Mouse (Mus musculus) C2C12 (cell line): ENCODE results near the gene Rhobtb1.

Source experiments
- CTCF ChIP-seq: IDR thresholded peaks from one replicate; pipeline ENCODE4 v1.5.1; 2011; ENCODE audit not compliant: control insufficient read depth, insufficient read depth, insufficient read length
- MAX ChIP-seq: IDR thresholded peaks from one replicate; pipeline ENCODE4 v1.6.1; 2011; ENCODE audit warnings: mild to moderate bottlenecking, control low read depth
- MYOD1 ChIP-seq: IDR thresholded peaks from one replicate; pipeline ENCODE4 v1.6.1; 2011; ENCODE audit warnings: low read depth; ENCODE audit not compliant: control insufficient read depth, insufficient read length
- MYOG ChIP-seq: IDR thresholded peaks from one replicate; pipeline ENCODE4 v1.6.1; 2011; ENCODE audit not compliant: control insufficient read depth, insufficient read length; ENCODE audit errors: extremely low read depth
- USF1 ChIP-seq: IDR thresholded peaks from one replicate; pipeline ENCODE4 v1.6.1; 2011; ENCODE audit warnings: low read depth, mild to moderate bottlenecking, control low read depth, moderate library complexity

DNA sequence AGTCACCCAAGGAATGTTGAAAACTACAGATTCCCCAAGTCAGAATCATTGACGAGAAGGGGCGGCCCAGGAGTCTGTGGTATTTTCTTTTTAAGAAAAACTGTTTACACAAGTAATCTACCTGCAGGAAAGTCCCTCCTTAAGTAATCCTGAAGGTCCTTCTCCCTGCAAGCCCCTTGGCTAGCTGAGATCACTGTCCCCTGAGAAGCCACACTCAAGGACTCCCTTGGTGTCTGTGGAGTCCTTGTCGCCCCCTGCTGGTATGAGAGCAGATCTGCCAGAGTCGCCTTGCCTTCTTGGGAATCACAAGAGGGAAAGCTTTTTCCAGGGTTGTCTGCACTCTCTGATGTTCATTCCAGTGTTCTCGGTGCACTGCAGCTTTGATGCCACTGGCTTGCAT, 155.8 kb downstream of the Rhobtb1 start:
- TF ChIP-seq CTCF (peak; percentile 81), USF1 (no peak), MYOG (no peak), MAX (no peak), MYOD1 (no peak)
